Mouse (Mus musculus): ENCODE results near the gene 4930556J24Rik.

GRCm38 (mm10) chr11:4005220-4005805 lies 28.7 kb upstream of the 4930556J24Rik start:
- TF ChIP-seq POLR2A (IDR thresholded peaks at IDR 0.05; ENCODE audit: extremely low read depth, insufficient read depth, low read length) (no peak), CTCF (IDR thresholded peaks at IDR 0.05; ENCODE audit: low read depth, low read length) (no peak)
